Mouse (Mus musculus) right cerebral cortex, postnatal 10 days (tissue): ENCODE measurements around the gene Vkorc1l1.
"Not testable (repeated sequence)": the region's sequence is repeated elsewhere in the genome, so short reads cannot be mapped to it uniquely, and the experiment has no call there.

Experiments
- DNase-seq, 2 experiments: peaks; one replicate each; pipeline ENCODE4 v3.0.0; 2021; ENCODE audit warnings: low spot score in 2 of 2

Vkorc1l1 gene

GRCm38 (mm10) chr5:129941495-129942045 is at the start of gene Vkorc1l1:
TSS of gene Vkorc1l1 (plus strand) at chr5:129941970.
- DNase-seq, result peak; percentile 99

DNA sequence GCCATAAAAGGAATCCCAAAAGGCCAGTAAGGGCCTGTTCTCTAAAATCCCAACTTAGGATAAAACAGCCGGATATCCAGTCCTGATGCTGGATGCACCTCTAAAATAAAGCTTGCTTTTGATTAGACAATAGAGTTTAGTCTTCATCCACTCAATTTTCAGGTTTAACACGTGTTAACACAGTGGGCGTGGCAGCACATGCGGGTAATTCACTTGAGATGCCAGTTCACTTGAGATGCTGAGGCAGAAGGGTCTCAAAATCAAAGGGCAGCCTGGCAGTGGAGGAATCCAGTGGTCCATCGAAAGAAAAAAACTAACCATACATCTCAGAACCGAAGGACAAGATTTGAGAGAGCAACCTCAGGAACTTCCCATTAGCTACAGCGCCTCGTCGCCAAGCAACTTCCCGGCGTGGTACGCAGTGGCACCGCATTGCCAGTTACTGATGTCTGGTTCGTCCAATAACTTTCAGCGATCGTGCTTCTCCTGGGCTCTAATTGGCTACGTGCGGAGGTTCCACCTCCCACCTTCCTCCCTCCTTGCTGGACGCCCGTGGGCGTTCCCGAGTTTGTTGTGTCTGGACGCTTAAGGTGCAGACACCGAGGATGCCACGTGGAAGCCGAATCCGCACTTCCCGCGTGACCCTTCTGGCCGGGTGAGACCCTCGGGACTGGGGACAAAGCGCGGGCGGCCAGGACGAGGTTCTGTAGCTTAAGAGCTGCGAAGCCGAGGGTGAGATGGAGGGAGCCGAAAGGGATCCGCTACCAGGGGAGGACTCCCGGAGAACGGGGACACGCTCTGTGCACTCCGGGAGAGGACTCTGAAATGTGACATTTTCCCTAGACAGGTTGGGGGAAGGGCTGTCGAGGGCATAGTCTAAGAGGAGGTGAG is 46.3 kb upstream of the Vkorc1l1 start, which contains the start of gene Zbed5:
Gene Zbed5, plus strand, starts transcription at position 526 of the 891 bp plus-strand sequence.
- peak; percentile 94 to 95 for DNase-seq

DNA sequence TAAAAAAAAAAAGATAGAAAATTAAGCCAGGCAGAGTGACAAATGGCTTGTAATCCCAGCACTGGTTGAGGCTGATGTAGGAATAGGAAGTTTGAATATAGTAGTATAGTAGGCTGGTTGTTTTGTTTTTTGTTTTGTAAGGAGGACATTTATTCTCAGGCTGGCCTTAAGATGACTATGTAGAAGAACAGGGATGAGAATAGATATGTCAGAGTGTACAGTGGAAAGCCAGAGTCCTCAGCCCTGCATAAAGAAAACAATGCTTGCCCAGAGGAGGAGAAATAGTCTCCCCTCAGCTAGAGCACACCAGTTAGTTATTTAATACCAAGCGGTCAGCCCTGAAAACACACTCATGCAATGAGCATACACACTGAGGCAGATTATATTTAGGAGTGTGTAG is 43.3 kb upstream of the Vkorc1l1 start, which contains the start of gene Phkg1:
Gene Phkg1, minus strand, starts transcription at position 101 of the 400 bp plus-strand sequence.
- no peak for DNase-seq

- no peak for DNase-seq
These were observed 34.0 kb upstream of the Vkorc1l1 start for GRCm38 (mm10) chr5:129907775-129908174.

DNA sequence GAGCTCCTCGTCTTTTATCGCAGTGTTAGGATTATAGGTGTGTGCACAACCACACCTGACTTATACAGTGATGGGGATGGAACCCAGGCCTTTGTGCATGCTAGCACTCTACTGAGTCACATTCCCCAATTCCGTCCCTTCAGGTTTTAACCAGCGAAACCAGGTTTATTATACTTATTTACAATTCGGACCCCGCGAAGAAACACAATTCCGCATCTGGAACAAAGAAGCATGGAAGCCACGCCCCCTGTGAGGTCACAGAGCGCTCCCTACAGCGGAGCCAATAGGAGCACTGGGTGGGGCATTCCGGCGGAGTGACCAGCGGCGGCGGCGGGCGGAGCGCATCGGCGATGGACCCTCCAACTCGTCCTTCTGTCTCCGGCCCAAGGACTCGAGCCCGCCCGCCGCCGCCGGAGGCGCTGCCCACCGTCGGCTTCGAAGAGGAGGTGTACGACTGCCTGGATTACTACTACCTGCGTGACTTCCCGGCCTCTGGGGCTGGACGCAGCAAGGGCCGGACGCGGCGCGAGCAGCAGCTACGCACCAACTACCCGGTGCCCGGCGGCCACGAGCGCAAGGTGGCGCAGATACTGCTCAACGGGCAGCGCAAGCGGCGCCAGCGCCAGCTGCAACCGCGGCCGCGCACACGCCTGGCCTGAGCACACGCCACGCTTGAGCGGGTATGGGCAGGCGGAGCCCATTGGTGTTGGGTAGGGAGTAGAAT is 33.4 kb upstream of the Vkorc1l1 start, which contains the start of gene Nupr1l:
Gene Nupr1l, plus strand, starts transcription at position 299 of the 724 bp plus-strand sequence.
- peak; percentile 93 to 94 for DNase-seq

DNA sequence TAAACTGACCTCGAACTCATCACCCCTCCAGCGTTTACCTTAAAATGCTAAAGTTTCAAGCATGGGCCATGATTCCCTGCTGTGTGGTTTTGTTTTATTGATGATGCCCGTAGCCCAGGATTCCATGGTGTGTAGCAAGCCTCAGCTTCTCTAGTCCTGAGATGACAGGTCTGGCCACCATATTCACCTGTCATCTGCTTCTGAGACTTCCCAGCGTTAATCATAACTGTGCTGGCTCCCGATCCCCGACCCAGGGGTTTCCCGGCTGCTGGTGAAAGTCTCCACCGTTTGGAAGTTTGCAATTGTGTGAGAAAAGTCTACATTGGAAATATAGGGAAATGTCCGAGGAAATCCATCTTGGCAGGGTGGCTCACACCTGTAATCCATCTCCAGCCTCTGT is 32.6 kb upstream of the Vkorc1l1 start:
- no peak for DNase-seq

GRCm38 (mm10) chr5:129909591-129909990 is 32.2 kb upstream of the Vkorc1l1 start:
- no peak for DNase-seq

DNA sequence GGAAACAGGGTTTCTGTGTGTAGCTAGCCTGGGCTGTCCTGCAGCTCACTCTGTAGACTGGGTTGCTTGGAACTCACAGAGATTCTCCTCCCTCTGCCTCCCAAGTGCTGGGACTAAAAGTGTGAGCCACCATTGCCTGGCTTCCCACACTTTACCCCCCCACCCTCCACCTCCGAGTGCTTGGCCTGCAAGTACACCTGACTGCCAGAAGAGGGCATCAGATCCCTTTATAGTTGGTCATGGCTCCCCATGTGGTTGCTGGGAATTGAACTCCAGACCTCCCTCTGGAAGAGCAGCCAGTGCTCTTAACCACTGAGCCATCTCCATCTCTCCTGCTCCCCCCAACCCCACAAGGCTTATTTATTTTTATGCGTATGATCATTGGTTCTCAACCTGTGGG is 27.7 kb upstream of the Vkorc1l1 start:
- no peak for DNase-seq

GRCm38 (mm10) chr5:129915491-129915890 is 26.3 kb upstream of the Vkorc1l1 start:
- not testable (repeated sequence) for DNase-seq

- DNase-seq, result no peak
These were observed 23.6 kb upstream of the Vkorc1l1 start for GRCm38 (mm10) chr5:129918065-129918651.

DNA sequence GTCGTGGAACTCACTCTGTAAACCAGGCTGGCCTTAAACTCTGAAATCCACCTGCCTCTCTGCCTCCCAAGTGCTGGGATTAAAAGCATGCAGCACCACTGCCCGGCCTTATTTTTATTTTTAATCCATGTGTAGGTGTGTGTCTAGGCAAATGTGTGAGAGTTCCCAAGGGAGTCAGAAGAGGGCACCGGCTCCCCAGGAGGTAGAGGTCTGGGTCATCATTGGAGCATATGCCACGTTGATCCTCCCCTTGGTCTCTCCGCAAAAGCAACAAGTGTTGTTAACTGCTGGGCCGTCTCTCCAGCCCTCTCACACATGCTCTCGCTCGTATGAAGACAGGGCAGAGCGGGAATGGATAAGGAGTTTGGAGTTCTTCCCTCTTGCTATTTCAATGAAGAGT is 23.0 kb upstream of the Vkorc1l1 start:
- no peak for DNase-seq

GRCm38 (mm10) chr5:129919320-129919719 is 22.4 kb upstream of the Vkorc1l1 start:
- DNase-seq, result no peak

DNA sequence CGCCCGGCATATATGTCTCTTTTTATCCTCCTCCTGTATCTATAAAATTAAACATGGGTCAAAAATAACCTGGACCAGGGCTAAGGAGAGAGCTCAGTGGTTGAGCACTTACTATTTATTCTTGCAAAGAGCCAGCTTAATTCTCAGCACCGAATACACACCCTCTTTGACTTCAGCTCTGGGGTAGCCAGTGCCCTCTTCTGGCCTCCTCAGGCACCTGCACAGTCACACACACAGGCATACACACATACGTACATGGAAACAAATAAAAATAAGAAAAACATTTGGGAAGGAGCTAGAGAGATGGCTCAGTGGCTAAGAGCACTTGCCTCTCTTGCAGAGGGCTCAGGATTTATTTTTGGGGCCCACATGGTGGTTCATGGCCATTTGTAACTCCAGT is 19.8 kb upstream of the Vkorc1l1 start:
- DNase-seq, result no peak

DNA sequence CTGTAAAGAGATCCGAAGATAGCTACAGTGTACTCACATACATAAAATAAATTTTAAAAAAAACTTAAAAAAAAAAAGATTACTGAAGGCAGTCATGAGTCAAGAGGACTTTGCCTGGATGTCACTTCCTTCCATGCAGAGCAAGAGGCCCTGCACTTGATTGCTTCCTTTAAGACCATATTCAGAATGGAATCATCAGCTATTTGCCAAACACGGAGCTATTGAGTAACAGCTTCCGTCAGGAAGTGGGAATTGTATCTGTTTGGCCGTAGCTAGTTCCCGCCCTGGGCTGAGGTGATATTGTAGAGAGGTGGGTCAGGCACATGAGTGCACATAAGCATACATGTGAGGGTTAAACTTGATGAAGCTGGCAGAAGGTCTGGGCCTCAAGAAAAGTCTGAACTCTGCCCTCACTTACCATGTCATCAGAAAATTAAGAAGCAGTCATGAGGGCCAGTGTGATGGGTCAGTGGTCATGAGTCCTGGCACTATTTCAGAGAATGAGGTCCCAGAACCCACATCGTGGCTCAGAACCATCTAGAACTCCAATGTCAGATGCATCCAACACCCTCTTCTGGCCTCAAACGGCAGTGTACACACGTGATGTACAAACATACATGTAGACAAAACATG is 16.8 kb upstream of the Vkorc1l1 start:
- no peak for DNase-seq

GRCm38 (mm10) chr5:129925933-129926332 is 15.8 kb upstream of the Vkorc1l1 start:
- no peak for DNase-seq

- no peak for DNase-seq
These were observed 11.6 kb upstream of the Vkorc1l1 start for GRCm38 (mm10) chr5:129929924-129930855.

- no peak for DNase-seq
These were observed 4.8 kb upstream of the Vkorc1l1 start for GRCm38 (mm10) chr5:129936941-129937340.

- DNase-seq, result no peak
These were observed 1.5 kb upstream of the Vkorc1l1 start for GRCm38 (mm10) chr5:129940281-129940680.

DNA sequence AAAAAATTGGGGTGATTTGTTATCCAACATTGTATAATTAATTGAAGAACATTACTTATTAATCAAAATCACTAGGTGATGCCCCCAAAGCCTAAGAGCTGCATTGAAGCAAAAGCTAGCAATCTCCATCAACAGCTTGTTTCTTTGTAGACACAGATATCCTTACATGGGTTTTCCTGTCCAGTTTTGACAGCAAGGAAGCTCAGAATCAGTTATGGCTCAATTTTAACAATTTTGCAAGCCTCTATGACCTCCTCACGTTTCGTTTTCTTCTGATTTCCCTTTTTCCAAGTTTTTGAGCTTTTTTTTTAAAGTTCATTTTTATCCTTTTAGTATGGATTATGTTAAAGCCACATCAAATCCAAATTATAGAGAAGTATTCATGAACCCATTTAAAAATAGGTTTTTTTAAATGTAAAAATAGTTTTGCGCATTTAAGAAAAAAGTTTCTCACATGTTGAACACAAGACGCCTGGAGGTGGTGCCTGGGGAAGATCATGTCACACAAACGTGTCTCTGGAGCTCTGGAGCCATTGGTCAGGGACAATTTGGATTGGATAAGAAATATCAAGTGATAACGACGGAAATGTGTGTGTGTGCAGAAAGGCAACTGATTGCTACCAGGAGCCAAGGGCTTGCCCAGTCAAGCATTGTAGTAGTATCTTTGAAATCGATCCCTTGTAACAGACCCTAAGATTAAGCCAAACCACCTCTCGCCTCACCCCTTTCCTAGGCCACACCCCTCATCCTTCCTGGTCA is 855 bp upstream of the Vkorc1l1 start:
- no peak for DNase-seq
